14 mouse cellular contexts compared by ENCODE assay signal in genomic region chr8:8867126-8867777, GRCm38 (mm10).
DNase-seq lines count a peak whose midpoint lies in the region; ATAC-seq and TF ChIP-seq lines count a peak whose summit lies in the region.
"Had no signal": no experiment of that assay in that cellular context is flagged by ENCODE, and none has a peak within 500 bp of the region (broad histone marks: within the 10 kb centered on the region; RNA-seq: fewer than 3 reads in every experiment).

No protein-coding gene starts in this region.

- 17% methylated on average over 9 of the region's 9 CpGs for WGBS in kidney, embryonic 14.5 days
- 18% methylated on average over 9 of the region's 9 CpGs for WGBS in lung, embryonic 16.5 days
- 33% methylated on average over 9 of the region's 9 CpGs for WGBS in stomach, postnatal 0 days

- H3K4me1 ChIP-seq in kidney, embryonic 14.5 days (ENCODE audit: control insufficient read depth, insufficient read depth, low read length) = 0 out of 2 replicates have a peak, but pooled peaks cover 5% of the 10 kb centered on the region
- H3K4me1 ChIP-seq in lung, embryonic 16.5 days (replicated peaks; ENCODE audit: control insufficient read depth, insufficient read depth, low read length) = peaks cover 14% of the 10 kb centered on the region
- no peaks in the 10 kb centered on the region for H3K4me1 ChIP-seq in stomach, postnatal 0 days (replicated peaks; ENCODE audit: control insufficient read depth, insufficient read depth)
- H3K4me1 ChIP-seq: liver, embryonic 12.5 days; stomach, embryonic 15.5 days had no signal

- TF ChIP-seq EP300 in stomach, postnatal 0 days (optimal IDR thresholded peaks at IDR 0.05) = no peak

- H3K27ac ChIP-seq in kidney, embryonic 14.5 days (ENCODE audit: low read depth, low read length) = no peak overlapping the region
- H3K27ac ChIP-seq in lung, embryonic 16.5 days (ENCODE audit: low read length) = peak overlapping the region; percentile 47; the same call in 1 of the 2 replicates
- no peak overlapping the region for H3K27ac ChIP-seq in stomach, postnatal 0 days (replicated peaks)
- H3K27ac ChIP-seq: hindbrain, embryonic 14.5 days; liver, embryonic 12.5 days; midbrain, embryonic 12.5 days; stomach, embryonic 15.5 days had no signal

- no peaks in the 10 kb centered on the region for H3K36me3 ChIP-seq in kidney, embryonic 14.5 days (ENCODE audit: control insufficient read depth, insufficient read depth, low read length)
- no peaks in the 10 kb centered on the region for H3K36me3 ChIP-seq in lung, embryonic 16.5 days (ENCODE audit: control insufficient read depth, insufficient read depth, low read length)
- no peaks in the 10 kb centered on the region for H3K36me3 ChIP-seq in stomach, postnatal 0 days (ENCODE audit: control insufficient read depth, insufficient read depth, low read length)
- H3K36me3 ChIP-seq: liver, embryonic 12.5 days; midbrain, embryonic 12.5 days; stomach, embryonic 15.5 days had no signal

- ATAC-seq in kidney, embryonic 14.5 days (ENCODE audit: low FRiP score, low TSS enrichment) = no peak; the same call in 1 of the 2 replicates
- ATAC-seq in lung, embryonic 16.5 days (ENCODE audit: low read depth) = peak; percentile 59; the same call in 1 of the 2 replicates
- no peak for ATAC-seq in stomach, postnatal 0 days (ENCODE audit: low FRiP score, low TSS enrichment)
- ATAC-seq: liver, embryonic 12.5 days had no signal

- no peaks in the 10 kb centered on the region for H3K9me3 ChIP-seq in kidney, embryonic 14.5 days (ENCODE audit: control insufficient read depth, low read length)
- no peaks in the 10 kb centered on the region for H3K9me3 ChIP-seq in lung, embryonic 16.5 days (ENCODE audit: control insufficient read depth, low read length)
- H3K9me3 ChIP-seq in stomach, postnatal 0 days (ENCODE audit: control insufficient read depth, low read length) = no peaks in the 10 kb centered on the region
- H3K9me3 ChIP-seq: liver, embryonic 12.5 days; midbrain, embryonic 12.5 days; stomach, embryonic 15.5 days had no signal

- TF ChIP-seq CTCF in stomach, postnatal 0 days (IDR thresholded peaks at IDR 0.05; ENCODE audit: low read depth) = no peak

- H3K4me2 ChIP-seq in kidney, embryonic 14.5 days (replicated peaks; ENCODE audit: low read depth, low read length) = no peak overlapping the region; the same call in 1 of the 2 replicates
- H3K4me2 ChIP-seq in lung, embryonic 16.5 days (ENCODE audit: low read depth, low read length) = peak overlapping the region; percentile 26; the same call in 1 of the 2 replicates
- H3K4me2 ChIP-seq in stomach, postnatal 0 days (replicated peaks; ENCODE audit: low read depth) = no peak overlapping the region
- H3K4me2 ChIP-seq: hindbrain, embryonic 14.5 days; liver, embryonic 12.5 days; midbrain, embryonic 12.5 days; stomach, embryonic 15.5 days had no signal

- no peak overlapping the region for H3K9ac ChIP-seq in kidney, embryonic 14.5 days (ENCODE audit: low read depth, low read length)
- no peak overlapping the region for H3K9ac ChIP-seq in lung, embryonic 16.5 days (ENCODE audit: low read length)
- no peak overlapping the region for H3K9ac ChIP-seq in stomach, postnatal 0 days (ENCODE audit: low read length)
- H3K9ac ChIP-seq: hindbrain, embryonic 14.5 days; liver, embryonic 12.5 days; midbrain, embryonic 12.5 days; stomach, embryonic 15.5 days had no signal

- peak; percentile 24 for DNase-seq in kidney, adult 9 months
- DNase-seq in urinary bladder, postnatal 14 days (ENCODE audit: low spot score) = peak; percentile 22
- no peak for DNase-seq in urinary bladder, postnatal 25 days (ENCODE audit: low spot score)
- DNase-seq in stomach, postnatal 0 days (ENCODE audit: low spot score) = peak; percentile 28
- DNase-seq in left cerebral cortex, postnatal 4 days = no peak
- no peak for DNase-seq in left cerebral cortex, postnatal 14 days (ENCODE audit: low spot score in 2 of 2)
- DNase-seq: cerebellum, adult 18-20 months; thymus, postnatal 25 days had no signal

- intact Hi-C loops in left cerebral cortex, postnatal 4 days (cut with DNase I) = no loop called here
- intact Hi-C loops in left cerebral cortex, postnatal 14 days (cut with DNase I) = no loop called here

- H3K4me3 ChIP-seq in kidney, embryonic 14.5 days (ENCODE audit: low read length) = no peak overlapping the region
- H3K4me3 ChIP-seq in lung, embryonic 16.5 days (ENCODE audit: low read length) = no peak overlapping the region
- no peak overlapping the region for H3K4me3 ChIP-seq in stomach, postnatal 0 days (ENCODE audit: low read depth, low read length)
- H3K4me3 ChIP-seq: liver, embryonic 12.5 days; midbrain, embryonic 12.5 days; stomach, embryonic 15.5 days had no signal

- no peaks in the 10 kb centered on the region for H3K27me3 ChIP-seq in kidney, embryonic 14.5 days (ENCODE audit: control insufficient read depth, insufficient read depth, low read length)
- H3K27me3 ChIP-seq in lung, embryonic 16.5 days (ENCODE audit: control insufficient read depth, insufficient read depth, low read depth, low read length) = no peaks in the 10 kb centered on the region
- no peaks in the 10 kb centered on the region for H3K27me3 ChIP-seq in stomach, postnatal 0 days (ENCODE audit: control insufficient read depth, insufficient read depth, low read length)
- H3K27me3 ChIP-seq: liver, embryonic 12.5 days; stomach, embryonic 15.5 days had no signal

Comparison
In these comparisons a context has a peak if more than half of its experiments do, and no peak if none do; other contexts are left out.
1. DNase-seq: peak in kidney, adult 9 months (single experiment), urinary bladder, postnatal 14 days (single experiment) and stomach, postnatal 0 days (single experiment); none in urinary bladder, postnatal 25 days (single experiment), left cerebral cortex, postnatal 4 days (single experiment) and left cerebral cortex, postnatal 14 days (0 of 2).